13 mouse cellular contexts compared by ENCODE assay signal in the genomic region with DNA sequence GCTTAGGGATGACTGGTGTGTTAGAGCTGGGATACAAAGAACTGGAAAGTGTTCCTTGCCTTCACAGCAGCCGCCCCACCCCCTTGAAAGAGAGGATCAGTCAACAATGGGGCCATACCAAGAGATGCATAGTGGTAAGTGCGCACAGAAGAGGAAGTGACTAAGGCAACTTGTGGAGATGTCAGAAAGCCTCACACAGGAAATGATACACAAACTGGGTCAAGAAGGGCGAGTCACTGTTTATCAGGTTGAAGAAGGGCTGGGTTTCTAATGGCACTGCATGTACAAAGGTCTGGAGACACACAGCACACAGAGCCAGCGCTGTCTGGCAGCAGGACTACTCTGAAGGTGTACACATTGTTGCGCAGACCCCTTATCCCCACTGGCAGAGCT. TPM values are rescaled to one million over a fixed set of nuclear protein-coding genes. Genes with fewer than 3 reads are reported as not detected.
DNase-seq lines count a peak whose midpoint lies in the region; ATAC-seq lines count a peak whose summit lies in the region.
"Had no signal": no experiment of that assay in that cellular context is flagged by ENCODE, and none has a peak within 500 bp of the region (broad histone marks: within the 10 kb centered on the region; RNA-seq: fewer than 3 reads in every experiment).

No protein-coding gene starts in this region.

- peak; percentile 92 for ATAC-seq in inflammation-experienced regulatory T-cells, adult 6 months
- peak; percentile 79 for ATAC-seq in megakaryocyte, adult 5-6 weeks (ENCODE audit: poor library complexity, severe bottlenecking)

- peak; percentile 50 to 63 for DNase-seq in spleen, postnatal 36 days (ENCODE audit: low spot score in 2 of 2)
- DNase-seq in spleen, adult 12 weeks (ENCODE audit: low spot score), result no peak
- peak; percentile 70 for DNase-seq in thymus, postnatal 4 days
- DNase-seq in urinary bladder, postnatal 36 days (ENCODE audit: low spot score in 2 of 2), result no peak
- DNase-seq in frontal cortex, postnatal 14 days (ENCODE audit: low spot score in 2 of 2), result no peak
- no peak for DNase-seq in gastrocnemius, postnatal 25 days
- DNase-seq: cerebellum, postnatal 25 days had no signal

RNA-seq across cellular contexts. Expression of a gene that starts 45.0 kb away (rescaled TPM):
- polyA plus RNA-seq in inflammation-experienced regulatory T-cells, adult 6 months (2017; shearing (Covaris generic)), result 1 to 10 TPM in 1 of 3 experiments, not detected in 2; 1.9 TPM
- total RNA-seq in megakaryocyte, adult 5-6 weeks (2015), result not detected in 2 replicates
- not detected in 2 replicates for total RNA-seq in megakaryocyte, adult 5-6 weeks (2017)
- total RNA-seq in gastrocnemius, postnatal 25 days (2021), result not detected
- total RNA-seq: layer of hippocampus, postnatal 10 days had no signal
- polyA plus RNA-seq: heart, embryonic 14.5 days; myocyte; stomach, embryonic 14.5 days had no signal

Comparison
In these comparisons a context has a peak if more than half of its experiments do, and no peak if none do; other contexts are left out.
1. DNase-seq: peak in spleen, postnatal 36 days (2 of 2) and thymus, postnatal 4 days (single experiment); none in spleen, adult 12 weeks (single experiment), urinary bladder, postnatal 36 days (0 of 2), frontal cortex, postnatal 14 days (0 of 2) and gastrocnemius, postnatal 25 days (single experiment).